Mouse (Mus musculus): ENCODE results near the gene Nup214.

The Nup214 gene

GRCm38 (mm10) chr2:32045375-32045774, 71.1 kb downstream of the Nup214 start:
- ATAC-seq (ENCODE audit: low TSS enrichment): no peak

GRCm38 (mm10) chr2:32046009-32046408, 71.8 kb downstream of the Nup214 start:
- no peak for ATAC-seq (ENCODE audit: low TSS enrichment)

GRCm38 (mm10) chr2:32047323-32047722, 73.1 kb downstream of the Nup214 start:
- ATAC-seq (ENCODE audit: low TSS enrichment): no peak

- no peak for ATAC-seq (ENCODE audit: low TSS enrichment)
These were observed 77.6 kb downstream of the Nup214 start for GRCm38 (mm10) chr2:32051791-32052190.

GRCm38 (mm10) chr2:32052418-32052817, 78.2 kb downstream of the Nup214 start:
- ATAC-seq (ENCODE audit: low TSS enrichment): no peak

- no peak for ATAC-seq (ENCODE audit: low TSS enrichment)
These were observed 81.2 kb downstream of the Nup214 start for GRCm38 (mm10) chr2:32055357-32055965.

DNA sequence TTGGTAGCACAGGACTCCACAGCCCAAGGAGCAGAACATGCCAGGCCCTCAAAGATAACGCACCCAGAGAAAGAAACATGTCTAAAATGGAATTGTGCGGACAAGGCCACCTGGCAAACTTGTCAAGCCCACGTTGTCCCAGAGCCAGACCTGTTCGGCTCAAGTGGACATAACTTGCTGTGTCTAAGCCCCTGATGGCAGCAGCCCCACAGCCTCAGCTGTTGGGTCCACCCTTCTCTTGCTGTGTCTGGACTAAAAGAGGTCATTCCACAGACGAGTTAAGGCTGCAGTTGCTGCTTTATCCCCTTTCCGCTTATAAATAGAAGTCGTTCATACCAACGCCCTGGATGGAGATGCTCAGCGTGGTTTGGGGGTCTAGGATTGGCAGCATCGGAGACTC, 82.3 kb downstream of the Nup214 start:
- no peak for ATAC-seq (ENCODE audit: low TSS enrichment)

DNA sequence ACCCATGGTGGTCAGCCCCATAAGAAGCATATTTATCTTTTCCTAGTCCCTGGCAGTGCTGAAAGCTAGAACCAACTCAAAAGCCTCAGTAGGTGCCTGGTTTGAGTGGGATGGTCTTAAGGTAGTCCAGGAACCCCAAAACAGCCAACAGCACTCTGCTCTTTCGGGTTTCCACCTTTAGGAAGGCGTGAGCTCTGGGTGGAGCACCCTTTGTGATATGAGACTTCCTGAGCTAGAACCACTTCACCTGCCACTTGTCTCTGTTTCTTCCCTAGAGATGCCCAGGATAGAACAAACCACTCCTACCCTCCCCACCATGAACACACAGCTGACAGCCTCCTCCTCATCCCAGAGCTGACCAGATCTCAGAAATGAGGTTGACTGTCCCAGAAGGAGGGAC, 83.1 kb downstream of the Nup214 start:
- peak; percentile 41; the same call in 1 of the 2 replicates for ATAC-seq (ENCODE audit: low TSS enrichment)

GRCm38 (mm10) chr2:32057794-32058193, 83.6 kb downstream of the Nup214 start:
- ATAC-seq (ENCODE audit: low TSS enrichment): no peak

- no peak for ATAC-seq (ENCODE audit: low TSS enrichment)
These were observed 84.0 kb downstream of the Nup214 start for GRCm38 (mm10) chr2:32058241-32058640.

- no peak for ATAC-seq (ENCODE audit: low TSS enrichment)
These were observed 84.5 kb downstream of the Nup214 start for GRCm38 (mm10) chr2:32058716-32059115.

- ATAC-seq (ENCODE audit: low TSS enrichment): no peak
These were observed 85.4 kb downstream of the Nup214 start for GRCm38 (mm10) chr2:32059613-32060012.

GRCm38 (mm10) chr2:32060228-32060805, 86.1 kb downstream of the Nup214 start:
- ATAC-seq (ENCODE audit: low TSS enrichment): no peak

- ATAC-seq (ENCODE audit: low TSS enrichment): no peak
These were observed 87.0 kb downstream of the Nup214 start for GRCm38 (mm10) chr2:32061189-32061588.

GRCm38 (mm10) chr2:32061722-32062505, 87.7 kb downstream of the Nup214 start:
- ATAC-seq (ENCODE audit: low TSS enrichment): no peak

DNA sequence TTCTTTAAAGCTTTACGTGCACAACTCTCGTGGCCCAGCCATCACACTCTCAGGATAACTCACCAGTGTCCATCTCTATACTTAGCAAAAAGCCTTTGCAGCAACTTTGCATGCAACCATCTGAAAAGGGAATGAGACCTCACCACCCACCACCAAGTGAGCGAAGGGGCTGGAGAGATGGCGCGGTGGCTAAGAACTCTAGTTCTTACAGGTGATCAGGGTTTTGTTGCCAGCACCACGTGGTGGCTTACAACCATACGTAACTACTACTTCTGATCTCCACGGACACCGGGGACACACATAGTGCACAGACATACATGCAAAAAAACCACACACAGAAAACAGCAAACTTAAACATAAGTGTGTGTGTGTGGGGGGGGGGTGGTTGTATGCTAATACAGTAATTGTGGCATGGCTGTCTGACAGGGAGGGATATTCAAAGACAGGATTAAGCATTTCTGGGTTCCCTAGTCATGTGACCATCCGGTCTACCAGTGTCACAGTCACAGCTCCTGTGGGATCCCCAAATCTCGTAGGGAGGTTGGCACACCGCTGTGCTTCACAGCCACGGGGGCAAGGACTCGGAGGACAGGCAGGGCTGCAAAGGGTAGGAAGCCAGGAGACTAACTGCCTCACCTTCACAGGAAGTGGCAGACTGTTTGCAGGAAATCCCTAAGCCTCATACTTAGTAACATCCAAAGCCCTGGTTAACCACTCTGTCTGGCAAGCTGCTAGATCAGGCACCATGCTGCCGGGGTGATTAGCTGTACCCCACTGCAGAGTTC, 88.6 kb downstream of the Nup214 start:
- ATAC-seq (ENCODE audit: low TSS enrichment): no peak

DNA sequence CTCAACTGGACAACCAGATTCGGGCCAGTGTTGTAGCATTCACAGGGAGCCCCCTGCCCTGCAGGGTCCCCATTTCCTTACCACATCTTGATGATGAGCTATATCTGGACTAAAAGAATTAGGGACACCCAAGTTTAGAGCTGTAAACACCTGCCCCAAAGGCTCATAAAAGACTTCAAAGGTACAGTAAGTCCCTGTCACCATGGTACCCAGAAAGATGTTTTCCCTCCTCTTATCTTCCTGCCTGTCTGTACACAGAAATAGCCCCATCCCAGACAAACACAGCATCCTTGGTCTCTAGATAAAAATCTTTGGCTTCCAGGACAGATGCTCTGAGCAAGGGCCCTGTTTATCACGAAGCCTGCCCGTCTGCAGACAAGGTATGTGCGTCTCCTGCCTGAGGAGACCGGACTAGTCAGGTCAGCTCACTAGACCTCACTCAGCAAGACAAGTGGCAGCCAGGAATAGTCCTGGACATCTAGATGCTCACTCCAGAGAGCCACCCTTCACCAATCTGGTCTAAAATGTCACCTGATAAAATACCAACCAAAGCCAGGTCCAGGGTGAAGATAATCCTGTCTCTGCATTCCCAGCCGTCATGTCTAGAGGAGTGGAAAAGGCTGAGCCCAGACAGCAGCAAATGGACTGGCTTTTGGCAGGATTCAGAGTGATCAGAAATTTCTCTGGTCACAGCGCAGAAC, 89.4 kb downstream of the Nup214 start:
- no peak for ATAC-seq (ENCODE audit: low TSS enrichment)

- ATAC-seq (ENCODE audit: low TSS enrichment): no peak
These were observed 90.7 kb downstream of the Nup214 start for GRCm38 (mm10) chr2:32064913-32065312.

- ATAC-seq (ENCODE audit: low TSS enrichment): no peak
These were observed 91.1 kb downstream of the Nup214 start for GRCm38 (mm10) chr2:32065371-32065791.

DNA sequence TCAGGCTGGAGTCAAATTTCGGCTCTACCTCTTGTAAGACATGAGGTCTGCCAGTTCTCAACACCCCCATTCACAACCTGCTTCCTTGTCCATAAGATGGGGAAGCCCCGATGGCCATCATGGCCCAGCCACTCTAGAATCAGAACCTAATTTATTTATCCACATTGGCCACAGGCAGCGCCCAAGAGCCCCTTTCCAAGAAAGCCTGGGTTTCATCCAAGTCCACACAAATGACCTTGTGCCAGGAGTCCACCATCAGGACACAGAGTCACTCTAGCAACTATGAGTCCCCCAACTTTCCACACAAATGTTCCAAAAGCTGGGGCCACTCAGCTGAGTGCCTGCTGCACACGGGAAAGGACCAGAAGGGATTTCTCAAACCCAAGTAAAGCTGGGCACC, 91.8 kb downstream of the Nup214 start:
- ATAC-seq (ENCODE audit: low TSS enrichment): no peak

DNA sequence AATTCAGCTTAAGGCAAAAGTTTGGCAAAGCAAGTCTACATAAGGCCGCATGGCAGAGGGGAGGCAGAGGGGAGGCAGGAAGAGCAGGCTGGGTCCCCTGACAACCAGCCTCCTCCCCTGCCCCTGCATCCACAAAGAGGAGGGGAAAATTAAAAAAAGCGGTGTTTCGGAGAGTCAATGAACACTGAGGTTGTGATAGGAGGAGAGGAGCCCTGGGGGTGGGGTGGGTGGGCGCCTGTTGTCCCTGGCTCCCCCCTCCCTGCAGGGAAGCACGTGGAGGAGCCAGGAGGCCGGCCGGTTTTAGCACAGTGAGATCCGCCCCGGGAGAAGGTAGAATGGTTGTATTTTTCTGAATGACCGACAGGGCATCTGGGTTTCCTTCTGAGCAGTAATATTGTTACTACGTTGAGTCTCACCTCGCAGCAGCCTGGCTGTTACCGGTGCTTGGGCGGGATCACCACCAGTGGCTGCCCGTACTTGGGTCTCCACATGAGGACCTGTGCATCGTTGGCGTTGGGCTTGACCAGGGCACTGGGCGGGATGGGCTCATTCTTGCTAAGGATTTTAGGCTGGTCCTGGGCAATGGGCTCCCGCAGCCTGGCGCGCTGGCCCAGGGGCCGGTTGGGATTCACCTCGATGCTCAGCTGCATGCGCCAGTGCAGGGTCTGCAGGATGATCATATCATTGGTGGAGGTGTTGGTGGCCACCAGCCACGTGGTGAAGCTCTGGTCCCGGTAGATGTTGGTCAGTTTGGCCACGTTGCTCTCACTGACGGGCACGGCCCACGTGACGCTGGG, 94.8 kb downstream of the Nup214 start:
- ATAC-seq (ENCODE audit: low TSS enrichment): no peak
